Mouse (Mus musculus) liver, embryonic 16.5 days (tissue): ENCODE results near the gene C1qtnf5. TPM values are rescaled to one million over a fixed set of nuclear protein-coding genes. Genes with fewer than 3 reads are reported as not detected.

Experiments used
- ATAC-seq: fragments of 200-750 bp; cut with Nextera tagmentation; 2 replicates; pipeline ENCODE4 v1.8.0; 2017; ENCODE audit warnings: low read depth, mild to moderate bottlenecking, moderate number of reproducible peaks, moderate library complexity
- H3K27ac ChIP-seq: fragments of 300-500 bp; sonication (generic); 2 replicates; pipeline ENCODE4 v1.5.1; 2014; ENCODE audit warnings: mild to moderate bottlenecking, low read length
- H3K27me3 ChIP-seq: fragments of 300-500 bp; sonication (generic); 2 replicates; pipeline ENCODE4 v1.6.1; 2014; ENCODE audit warnings: low read depth, low read length, mixed read lengths; ENCODE audit not compliant: control insufficient read depth, insufficient read depth
- H3K36me3 ChIP-seq: fragments of 300-500 bp; sonication (generic); 2 replicates; pipeline ENCODE4 v1.6.1; 2014; ENCODE audit warnings: mild to moderate bottlenecking; ENCODE audit not compliant: control insufficient read depth, insufficient read depth
- H3K4me1 ChIP-seq: fragments of 300-500 bp; sonication (generic); 2 replicates; pipeline ENCODE4 v1.6.1; 2014; ENCODE audit warnings: low read depth, low read length, mixed read lengths; ENCODE audit not compliant: control insufficient read depth
- H3K4me2 ChIP-seq: fragments of 300-500 bp; sonication (generic); 2 replicates; pipeline ENCODE4 v1.6.1; 2014; ENCODE audit warnings: low read depth, low read length, mixed read lengths
- H3K4me3 ChIP-seq: fragments of 300-500 bp; sonication (generic); 2 replicates; pipeline ENCODE4 v1.5.1; 2014; ENCODE audit warnings: low read depth, mild to moderate bottlenecking, low read length
- H3K9ac ChIP-seq: fragments of 300-500 bp; sonication (generic); 2 replicates; pipeline ENCODE4 v1.6.1; 2014; ENCODE audit warnings: low read depth, low read length
- H3K9me3 ChIP-seq: fragments of 300-500 bp; sonication (generic); replicated peaks from 2 replicates; pipeline ENCODE4 v1.6.1; 2016; ENCODE audit warnings: low read length; ENCODE audit not compliant: control insufficient read depth
- WGBS: fragments of 180-500 bp; shearing (Covaris S2); extraction: QIAGEN DNeasy Blood & Tissue Kit; methylation state at CpG from one replicate; pipeline ENCODE4 v1.1.7; 2014; ENCODE audit not compliant: insufficient replicate concordance; 5-methylcytosine and 5-hydroxymethylcytosine counted together
- polyA plus RNA-seq: library from polyadenylated mRNA; unstranded; fragments of >200 nt; fragmentation: Nextera tagmentation; extraction: Ambion mirVana; gene quantifications from 2 replicates; pipeline ENCODE4 v1.2.1, GENCODE M21; 2015

Gene C1qtnf5
- polyA plus RNA-seq, 1 experiment from 2014 or later = 0.52 TPM

DNA sequence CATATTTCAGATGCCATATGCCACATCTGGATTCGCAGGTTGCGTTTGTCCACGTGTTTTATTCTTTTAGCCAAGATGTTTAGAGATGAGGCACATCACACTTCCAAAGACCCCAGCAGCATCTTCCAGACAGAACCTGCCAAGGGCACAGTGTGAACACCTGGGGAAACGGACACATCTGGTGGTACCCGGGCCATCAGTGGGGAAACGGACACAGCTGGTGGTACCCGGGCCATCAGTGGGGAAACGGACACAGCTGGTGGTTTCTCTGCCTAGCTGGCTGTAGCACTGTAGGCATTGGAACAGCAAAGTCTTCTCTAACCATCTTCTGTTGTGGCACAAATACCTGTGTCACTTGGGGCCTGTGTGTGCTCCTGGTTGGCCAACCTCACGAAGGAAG, 11.3 kb upstream of the C1qtnf5 start:
- Histone ChIP-seq H3K27ac (no peak overlapping the region), H3K9me3 (no peaks in the 10 kb centered on the region), H3K27me3 (no peaks in the 10 kb centered on the region), H3K4me2 (no peak overlapping the region), H3K36me3 (no peaks in the 10 kb centered on the region), H3K4me1 (peaks cover 3% of the 10 kb centered on the region; the same call in 1 of the 2 replicates), H3K4me3 (no peak overlapping the region), H3K9ac (no peak overlapping the region)
- no peak for ATAC-seq
- 75% methylated on average over 9 of the region's 9 CpGs for WGBS

GRCm38 (mm10) chr9:44096536-44096935, 10.5 kb upstream of the C1qtnf5 start:
- Histone ChIP-seq H3K27ac (no peak overlapping the region), H3K9ac (no peak overlapping the region), H3K4me1 (peaks cover 3% of the 10 kb centered on the region; the same call in 1 of the 2 replicates), H3K4me3 (no peak overlapping the region), H3K27me3 (no peaks in the 10 kb centered on the region), H3K36me3 (no peaks in the 10 kb centered on the region), H3K9me3 (no peaks in the 10 kb centered on the region), H3K4me2 (no peak overlapping the region)
- ATAC-seq = no peak
- 58% methylated on average over 9 of the region's 9 CpGs for WGBS

DNA sequence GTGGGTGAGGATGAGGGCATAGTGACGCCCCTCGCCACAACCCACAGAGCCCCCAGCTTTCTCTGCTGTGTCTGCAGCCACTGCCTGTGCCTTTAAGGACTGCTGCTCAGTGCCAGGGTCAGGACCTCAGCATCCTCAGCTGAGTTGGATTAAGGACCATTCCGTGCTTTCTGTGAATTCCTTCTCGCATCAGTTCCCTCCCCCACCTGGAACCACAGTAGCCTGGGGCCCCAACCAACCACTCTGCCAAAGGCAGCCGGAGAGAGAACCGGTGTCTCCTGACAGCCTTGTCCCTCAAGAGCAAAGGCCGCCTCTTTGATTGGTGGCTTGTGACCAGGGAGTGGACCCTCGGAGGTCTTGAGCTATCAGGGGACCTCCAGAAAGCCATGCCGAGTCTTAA, 5.6 kb upstream of the C1qtnf5 start, which contains the start of gene Mfrp:
Mfrp (plus strand) TSS at position 240 of the 400 bp plus-strand sequence.
- no peak for ATAC-seq
- Histone ChIP-seq H3K9me3 (no peaks in the 10 kb centered on the region), H3K27ac (no peak within 1 kb of the TSS), H3K36me3 (no peaks in the 10 kb centered on the region), H3K27me3 (no peaks in the 10 kb centered on the region), H3K4me1 (no peaks in the 10 kb centered on the region), H3K9ac (no peak within 1 kb of the TSS), H3K4me2 (no peak within 1 kb of the TSS), H3K4me3 (no peak within 1 kb of the TSS)
- 78% methylated on average over 9 of the region's 9 CpGs for WGBS

GRCm38 (mm10) chr9:44104881-44105280, 2.2 kb upstream of the C1qtnf5 start:
- 78% methylated on average over 7 of the region's 7 CpGs for WGBS
- no peaks in the 10 kb centered on the region for H3K9me3 ChIP-seq

GRCm38 (mm10) chr9:44105781-44106180, 1.3 kb upstream of the C1qtnf5 start:
- ATAC-seq = no peak
- H3K9me3 ChIP-seq = no peaks in the 10 kb centered on the region
- no peak overlapping the region for H3K4me3 ChIP-seq
- 84% methylated on average over 10 of the region's 10 CpGs for WGBS
- H3K27ac ChIP-seq = no peak overlapping the region
- H3K9ac ChIP-seq = no peak overlapping the region
- no peak overlapping the region for H3K4me2 ChIP-seq
- peaks cover 29% of the 10 kb centered on the region for H3K4me1 ChIP-seq
- peaks cover 13% of the 10 kb centered on the region for H3K36me3 ChIP-seq
- H3K27me3 ChIP-seq = no peaks in the 10 kb centered on the region

More at GRCm38 (mm10) chr9:44104881-44105280, 2.2 kb upstream of the C1qtnf5 start:
- no peak overlapping the region for H3K4me2 ChIP-seq
- H3K9ac ChIP-seq = no peak overlapping the region
- ATAC-seq = no peak
- H3K27ac ChIP-seq = no peak overlapping the region
- no peak overlapping the region for H3K4me3 ChIP-seq
- peaks cover 11% of the 10 kb centered on the region for H3K36me3 ChIP-seq
- no peaks in the 10 kb centered on the region for H3K27me3 ChIP-seq
- peaks cover 22% of the 10 kb centered on the region for H3K4me1 ChIP-seq

DNA sequence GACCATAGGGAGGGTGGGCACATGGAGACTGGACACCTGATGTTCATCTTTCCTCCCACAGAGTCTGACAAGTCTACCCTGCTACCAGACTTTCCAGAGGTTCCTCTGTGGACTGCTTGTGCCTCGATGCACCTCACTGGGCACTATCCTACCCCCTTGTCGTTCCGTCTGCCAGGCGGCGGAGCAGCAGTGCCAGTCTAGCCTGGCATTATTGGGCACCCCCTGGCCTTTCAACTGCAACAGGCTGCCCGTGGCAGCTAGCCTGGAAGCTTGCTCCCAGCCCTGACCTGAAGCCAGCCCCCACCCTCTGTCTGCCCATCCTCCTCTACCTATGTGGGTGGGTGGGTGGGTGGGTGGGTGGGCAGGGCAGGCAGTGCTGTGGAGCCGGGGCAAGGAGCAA, 863 bp upstream of the C1qtnf5 start:
- ATAC-seq = no peak
- no peak overlapping the region for H3K27ac ChIP-seq
- no peaks in the 10 kb centered on the region for H3K9me3 ChIP-seq
- no peaks in the 10 kb centered on the region for H3K27me3 ChIP-seq
- H3K36me3 ChIP-seq = peaks cover 13% of the 10 kb centered on the region
- H3K4me1 ChIP-seq = peaks cover 29% of the 10 kb centered on the region
- H3K4me3 ChIP-seq = no peak overlapping the region
- no peak overlapping the region for H3K4me2 ChIP-seq
- no peak overlapping the region for H3K9ac ChIP-seq
- 87% methylated on average over 7 of the region's 7 CpGs for WGBS

DNA sequence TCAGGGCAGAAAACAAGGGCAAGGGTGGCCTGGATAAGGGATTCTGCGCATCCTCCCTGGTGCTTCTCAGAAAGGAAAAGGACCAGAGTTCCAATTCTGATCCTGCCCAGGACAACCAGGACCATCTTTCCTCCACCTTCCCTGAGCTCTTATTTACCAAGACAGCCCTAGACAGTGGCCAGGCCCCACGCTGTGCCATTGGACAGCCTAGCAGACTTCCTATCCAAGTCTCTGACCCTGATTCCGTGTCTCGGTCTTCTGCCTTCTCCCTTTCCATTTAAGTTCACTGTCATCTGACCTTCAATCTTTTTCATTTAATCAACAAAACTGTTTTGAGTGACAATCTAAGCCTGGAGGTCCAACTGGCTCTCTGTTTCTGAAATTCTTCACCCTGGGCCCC, 449 bp upstream of the C1qtnf5 start:
- Histone ChIP-seq H3K9ac (no peak overlapping the region), H3K4me2 (no peak overlapping the region), H3K4me3 (no peak overlapping the region), H3K27me3 (no peaks in the 10 kb centered on the region), H3K9me3 (no peaks in the 10 kb centered on the region), H3K27ac (no peak overlapping the region), H3K4me1 (peaks cover 29% of the 10 kb centered on the region), H3K36me3 (peaks cover 13% of the 10 kb centered on the region)
- ATAC-seq = no peak
- 82% methylated on average over 4 of the region's 4 CpGs for WGBS

- peaks cover 13% of the 10 kb centered on the region for H3K36me3 ChIP-seq
Measured at GRCm38 (mm10) chr9:44107557-44108179, 623 bp downstream of the C1qtnf5 start.

DNA sequence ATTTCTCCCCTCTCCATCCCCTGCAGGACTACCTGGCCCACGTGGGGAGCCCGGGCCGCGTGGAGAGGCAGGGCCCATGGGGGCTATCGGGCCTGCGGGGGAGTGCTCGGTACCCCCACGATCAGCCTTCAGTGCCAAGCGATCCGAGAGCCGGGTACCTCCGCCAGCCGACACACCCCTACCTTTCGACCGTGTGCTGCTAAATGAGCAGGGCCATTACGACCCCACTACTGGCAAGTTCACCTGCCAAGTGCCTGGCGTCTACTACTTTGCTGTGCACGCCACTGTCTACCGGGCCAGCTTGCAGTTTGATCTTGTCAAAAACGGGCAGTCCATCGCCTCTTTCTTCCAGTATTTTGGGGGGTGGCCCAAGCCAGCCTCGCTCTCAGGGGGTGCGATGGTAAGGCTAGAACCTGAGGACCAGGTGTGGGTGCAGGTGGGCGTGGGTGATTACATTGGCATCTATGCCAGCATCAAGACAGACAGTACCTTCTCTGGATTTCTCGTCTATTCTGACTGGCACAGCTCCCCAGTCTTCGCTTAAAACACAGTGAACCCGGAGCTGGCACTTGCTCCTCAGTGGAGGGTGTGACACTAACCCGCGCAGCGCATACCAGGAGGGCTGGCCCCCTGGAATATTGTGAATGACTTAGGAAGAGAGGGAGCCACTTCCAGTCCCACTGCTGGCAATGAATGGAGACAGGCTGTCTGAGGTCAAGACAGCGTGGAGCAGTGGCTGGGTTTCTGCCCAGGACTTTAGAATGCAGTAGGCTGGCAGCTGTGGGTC, 1.4 kb downstream of the C1qtnf5 start:
- H3K4me1 ChIP-seq = peaks cover 29% of the 10 kb centered on the region
- no peak for ATAC-seq
- H3K27ac ChIP-seq = no peak overlapping the region
- no peak overlapping the region for H3K4me2 ChIP-seq
- no peaks in the 10 kb centered on the region for H3K27me3 ChIP-seq
- peaks cover 13% of the 10 kb centered on the region for H3K36me3 ChIP-seq
- WGBS = 88% methylated on average over 31 of the region's 31 CpGs
- H3K9me3 ChIP-seq = no peaks in the 10 kb centered on the region
- no peak overlapping the region for H3K4me3 ChIP-seq
- H3K9ac ChIP-seq = peak overlapping the region; percentile 18; the same call in 1 of the 2 replicates

More at GRCm38 (mm10) chr9:44107557-44108179, 623 bp downstream of the C1qtnf5 start:
- Histone ChIP-seq H3K27ac (no peak overlapping the region), H3K9ac (no peak overlapping the region), H3K27me3 (no peaks in the 10 kb centered on the region), H3K4me1 (peaks cover 29% of the 10 kb centered on the region), H3K4me2 (no peak overlapping the region), H3K9me3 (no peaks in the 10 kb centered on the region), H3K4me3 (no peak overlapping the region)
- 74% methylated on average over 25 of the region's 25 CpGs for WGBS
- no peak for ATAC-seq
